Mouse (Mus musculus): Measurements from ENCODE around the gene Heatr9. TPM values are rescaled to one million over a fixed set of nuclear protein-coding genes. Genes with fewer than 3 reads are reported as not detected.

Gene Heatr9
- polyA plus RNA-seq, 1 experiment from 2014 or later: not detected

DNA sequence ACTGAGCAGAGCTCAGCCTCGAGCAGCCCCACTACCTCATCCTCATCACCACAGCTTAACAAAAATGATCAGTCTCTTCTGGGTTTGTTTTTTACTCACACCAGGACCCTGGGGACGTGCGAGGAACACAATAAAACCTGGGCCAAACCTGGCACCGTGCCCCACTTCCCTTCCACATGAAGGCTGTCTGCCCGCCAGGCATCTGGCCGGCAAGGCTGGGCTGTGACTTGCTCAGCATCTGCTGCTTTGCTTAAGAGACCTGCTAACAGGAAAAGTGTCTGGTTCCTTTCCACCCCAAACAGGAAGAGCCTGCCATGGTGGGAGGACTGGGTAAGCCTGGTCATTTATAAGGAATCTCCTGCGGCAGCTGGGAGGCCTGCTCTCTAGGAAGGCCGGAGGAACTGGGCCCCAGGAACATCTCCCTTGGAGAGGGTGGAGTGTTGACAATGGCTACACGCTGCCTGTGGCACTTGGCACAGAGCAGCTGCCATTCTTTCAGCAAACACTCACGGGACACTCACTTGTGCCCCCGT, 54.8 kb downstream of the Heatr9 start:
- H3K4me3 ChIP-seq (ENCODE audit: low read depth, low read length): no peak overlapping the region
- H3K9ac ChIP-seq (ENCODE audit: low read depth, low read length): no peak overlapping the region
- no peak overlapping the region for H3K4me2 ChIP-seq (ENCODE audit: low read length)
- H3K4me1 ChIP-seq (ENCODE audit: control insufficient read depth, insufficient read depth, low read length): peaks cover 14% of the 10 kb centered on the region
- H3K36me3 ChIP-seq (ENCODE audit: control insufficient read depth, insufficient read depth, low read length): no peaks in the 10 kb centered on the region
- peaks cover 13% of the 10 kb centered on the region for H3K27me3 ChIP-seq (ENCODE audit: control insufficient read depth, insufficient read depth, low read depth, low read length)
- 47% methylated on average over 11 of the region's 11 CpGs for WGBS
- no peak overlapping the region for H3K27ac ChIP-seq (ENCODE audit: low read length)
- H3K9me3 ChIP-seq (replicated peaks; ENCODE audit: control insufficient read depth, low read length, poor library complexity, severe bottlenecking): no peaks in the 10 kb centered on the region
- ATAC-seq: no peak

DNA sequence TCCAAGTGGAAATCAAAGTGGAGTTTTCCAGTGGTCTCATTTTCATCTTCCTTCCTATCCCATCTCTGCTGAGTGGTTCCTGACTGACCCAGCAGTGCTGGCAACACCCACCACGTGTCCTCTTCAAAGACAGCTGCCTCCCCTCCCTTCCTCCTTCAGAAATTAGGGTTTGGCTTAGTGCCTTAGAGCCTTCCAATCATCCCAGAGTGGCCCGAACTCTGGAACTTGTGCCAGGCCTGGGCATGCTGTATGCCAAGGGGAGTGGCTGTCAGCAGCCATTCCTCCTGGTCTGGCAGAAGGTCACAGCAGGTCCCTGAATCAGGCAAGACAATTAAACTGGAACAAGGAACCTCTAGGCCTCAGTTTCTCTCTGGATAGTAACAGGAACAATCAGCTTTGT, 56.0 kb downstream of the Heatr9 start:
- Histone ChIP-seq H3K4me2 (ENCODE audit: low read length) (no peak overlapping the region), H3K4me3 (ENCODE audit: low read depth, low read length) (no peak overlapping the region), H3K27me3 (ENCODE audit: control insufficient read depth, insufficient read depth, low read depth, low read length) (peaks cover 17% of the 10 kb centered on the region), H3K36me3 (ENCODE audit: control insufficient read depth, insufficient read depth, low read length) (no peaks in the 10 kb centered on the region), H3K9ac (ENCODE audit: low read depth, low read length) (no peak overlapping the region), H3K27ac (ENCODE audit: low read length) (no peak overlapping the region), H3K9me3 (replicated peaks; ENCODE audit: control insufficient read depth, low read length, poor library complexity, severe bottlenecking) (no peaks in the 10 kb centered on the region), H3K4me1 (ENCODE audit: control insufficient read depth, insufficient read depth, low read length) (peaks cover 9% of the 10 kb centered on the region; the same call in 1 of the 2 replicates)
- no peak for ATAC-seq
- WGBS: 26% methylated on average over 2 of the region's 2 CpGs

DNA sequence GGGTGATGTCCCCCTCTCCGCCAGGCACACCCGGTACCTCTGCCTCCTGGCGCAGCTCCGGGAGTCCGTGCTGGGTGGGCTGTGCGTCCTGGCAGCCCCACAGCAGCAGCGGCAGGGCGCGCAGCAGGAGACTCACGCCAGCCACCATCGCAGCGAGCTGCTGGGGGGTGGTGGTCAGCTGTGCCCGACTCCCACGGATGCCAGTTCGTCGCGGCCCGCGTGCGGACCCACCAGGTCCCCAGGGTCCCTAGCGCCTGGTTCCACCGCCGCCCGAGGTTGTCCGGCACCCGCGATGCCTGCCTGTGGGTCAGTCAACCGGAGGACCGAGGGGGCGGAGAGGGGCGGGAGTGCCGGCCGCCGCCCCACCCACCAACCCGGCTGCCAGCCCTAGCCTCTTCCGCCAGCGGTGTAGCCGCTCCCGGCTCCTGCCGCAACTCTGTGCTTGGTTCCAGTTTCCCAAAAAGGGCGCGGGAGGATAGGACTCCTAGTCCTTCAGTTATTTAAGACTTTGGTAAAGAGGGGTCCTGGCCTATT, 59.2 kb downstream of the Heatr9 start, which contains the start of gene Mmp28:
Mmp28 (minus strand) TSS at position 361 of the 534 bp plus-strand sequence.
- peaks cover 9% of the 10 kb centered on the region; the same call in 1 of the 2 replicates for H3K4me1 ChIP-seq (ENCODE audit: control insufficient read depth, insufficient read depth, low read length)
- H3K9ac ChIP-seq (ENCODE audit: low read depth, low read length): peak within 1 kb of the TSS; percentile 76
- under 1% methylated on average over 40 of the region's 42 CpGs for WGBS
- H3K36me3 ChIP-seq (ENCODE audit: control insufficient read depth, insufficient read depth, low read length): no peaks in the 10 kb centered on the region
- ATAC-seq: 0 out of 2 replicates have a peak, but pooled peaks have one; percentile 36
- H3K4me3 ChIP-seq (ENCODE audit: low read depth, low read length): peak within 1 kb of the TSS; percentile 55
- H3K9me3 ChIP-seq (replicated peaks; ENCODE audit: control insufficient read depth, low read length, poor library complexity, severe bottlenecking): no peaks in the 10 kb centered on the region
- peak within 1 kb of the TSS; percentile 95 for H3K4me2 ChIP-seq (ENCODE audit: low read length)
- H3K27me3 ChIP-seq (ENCODE audit: control insufficient read depth, insufficient read depth, low read depth, low read length): peaks cover 17% of the 10 kb centered on the region
- H3K27ac ChIP-seq (ENCODE audit: low read length): no peak within 1 kb of the TSS

Other genes starting within 250 kb of the Heatr9 start
- not detected in 2 replicates for gene Slfn14, start 235.4 kb downstream of the Heatr9 start, polyA plus RNA-seq (2015; fragmentation: Nextera tagmentation; extraction: Ambion mirVana)
- 135 and 137 TPM in 2 replicates for gene Ap2b1, start 223.2 kb downstream of the Heatr9 start, polyA plus RNA-seq (2015; fragmentation: Nextera tagmentation; extraction: Ambion mirVana)
- 16.1 and 16.2 TPM in 2 replicates for gene Pex12, start 219.6 kb downstream of the Heatr9 start, polyA plus RNA-seq (2015; fragmentation: Nextera tagmentation; extraction: Ambion mirVana)
- 32.9 and 38.2 TPM in 2 replicates for gene Rasl10b, start 113.0 kb downstream of the Heatr9 start, polyA plus RNA-seq (2015; fragmentation: Nextera tagmentation; extraction: Ambion mirVana)
- 0.44 and 0.61 TPM in 2 replicates for gene Gas2l2, start 92.7 kb downstream of the Heatr9 start, polyA plus RNA-seq (2015; fragmentation: Nextera tagmentation; extraction: Ambion mirVana)
- 0.57 and 0.64 TPM in 2 replicates for gene 1700020L24Rik, start 84.5 kb downstream of the Heatr9 start, polyA plus RNA-seq (2015; fragmentation: Nextera tagmentation; extraction: Ambion mirVana)
- 2.6 and 2.7 TPM in 2 replicates for gene Mmp28, start 59.1 kb downstream of the Heatr9 start, polyA plus RNA-seq (2015; fragmentation: Nextera tagmentation; extraction: Ambion mirVana)
- gene Taf15, start 49.1 kb downstream of the Heatr9 start, polyA plus RNA-seq (2015; fragmentation: Nextera tagmentation; extraction: Ambion mirVana): 10.9 and 13.0 TPM in 2 replicates
- not detected in 2 replicates for gene Ccl5, start 8.3 kb upstream of the Heatr9 start, polyA plus RNA-seq (2015; fragmentation: Nextera tagmentation; extraction: Ambion mirVana)
- gene Ccl9, start 56.5 kb upstream of the Heatr9 start, polyA plus RNA-seq (2015; fragmentation: Nextera tagmentation; extraction: Ambion mirVana): 1.1 and 1.5 TPM in 2 replicates
- gene Ccl6, start 70.9 kb upstream of the Heatr9 start, polyA plus RNA-seq (2015; fragmentation: Nextera tagmentation; extraction: Ambion mirVana): 0.88 and 2.0 TPM in 2 replicates
- not detected in 2 replicates for gene Rpl9-ps1, start 123.4 kb upstream of the Heatr9 start, polyA plus RNA-seq (2015; fragmentation: Nextera tagmentation; extraction: Ambion mirVana)
- 0.75 and 1.5 TPM in 2 replicates for gene Ccl3, start 127.2 kb upstream of the Heatr9 start, polyA plus RNA-seq (2015; fragmentation: Nextera tagmentation; extraction: Ambion mirVana)
- 0.30 and 0.57 TPM in 2 replicates for gene Ccl4, start 140.4 kb upstream of the Heatr9 start, polyA plus RNA-seq (2015; fragmentation: Nextera tagmentation; extraction: Ambion mirVana)
- not detected in 2 replicates for gene Wfdc17, start 181.8 kb upstream of the Heatr9 start, polyA plus RNA-seq (2015; fragmentation: Nextera tagmentation; extraction: Ambion mirVana)
- gene Wfdc18, start 186.8 kb upstream of the Heatr9 start, polyA plus RNA-seq (2015; fragmentation: Nextera tagmentation; extraction: Ambion mirVana): not detected in 2 replicates
- gene Wfdc21, start 224.8 kb upstream of the Heatr9 start, polyA plus RNA-seq (2015; fragmentation: Nextera tagmentation; extraction: Ambion mirVana): not detected in 2 replicates
- gene Heatr6, start 231.5 kb upstream of the Heatr9 start, polyA plus RNA-seq (2015; fragmentation: Nextera tagmentation; extraction: Ambion mirVana): 32.2 and 37.6 TPM in 2 replicates